Mouse (Mus musculus) stomach, adult 2 months (tissue): ENCODE data around the gene Ptgdr. TPM values are rescaled to one million over a fixed set of nuclear protein-coding genes. Genes with fewer than 3 reads are reported as not detected.

Experiments
- polyA plus RNA-seq: library from polyadenylated mRNA; depleted of rRNA; stranded (reverse); fragments of >200 nt; gene quantifications from 2 replicates; pipeline ENCODE4 v1.2.3, GENCODE M21; 2012; rRNA removed

Gene Ptgdr
- 0.10 and 0.15 TPM in 2 replicates for polyA plus RNA-seq

GRCm38 (mm10) chr14:44858868-44859613, at the start of gene Ptgdr:
Gene Ptgdr, minus strand, starts transcription at chr14:44859375.

Other genes starting within 250 kb of the Ptgdr start
- not detected in 2 replicates for gene Gm5624, start 231.4 kb downstream of the Ptgdr start, polyA plus RNA-seq
- gene Gm8257, start 152.9 kb downstream of the Ptgdr start, polyA plus RNA-seq: not detected in 2 replicates
- not detected in 2 replicates for gene Gm8267, start 109.0 kb downstream of the Ptgdr start, polyA plus RNA-seq
- 1.7 and 1.8 TPM in 2 replicates for gene Ptger2, start 128.8 kb upstream of the Ptgdr start, polyA plus RNA-seq